Mouse (Mus musculus) MN1 (cell line): Measurements from ENCODE around the gene 9330159F19Rik.
A peak's percentile ranks its signal among the peaks of the same experiment; 100 is the strongest.

ENCODE experiments used
- DNase-seq: peaks from one replicate; pipeline ENCODE4 v3.0.0-alpha.2; 2016; ENCODE audit warnings: low spot score

The 9330159F19Rik gene

GRCm38 (mm10) chr10:29211453-29211852 lies at the start of gene 9330159F19Rik:
Gene 9330159F19Rik, plus strand, starts transcription at chr10:29211606.
- peak; percentile 23 for DNase-seq

GRCm38 (mm10) chr10:29161664-29162063 lies 49.7 kb upstream of the 9330159F19Rik start:
- no peak for DNase-seq

GRCm38 (mm10) chr10:29173778-29174177 lies 37.6 kb upstream of the 9330159F19Rik start:
- DNase-seq, result no peak

- DNase-seq, result no peak
Measured at GRCm38 (mm10) chr10:29175656-29176055, 35.8 kb upstream of the 9330159F19Rik start.

- peak; percentile 34 for DNase-seq
Measured at GRCm38 (mm10) chr10:29176881-29177280, 34.5 kb upstream of the 9330159F19Rik start.

GRCm38 (mm10) chr10:29178003-29178402 lies 33.4 kb upstream of the 9330159F19Rik start:
- peak; percentile 47 for DNase-seq

GRCm38 (mm10) chr10:29180210-29180609 lies 31.2 kb upstream of the 9330159F19Rik start:
- no peak for DNase-seq

GRCm38 (mm10) chr10:29181046-29181445 lies 30.4 kb upstream of the 9330159F19Rik start:
- DNase-seq, result no peak

GRCm38 (mm10) chr10:29193769-29194168 lies 17.6 kb upstream of the 9330159F19Rik start:
- no peak for DNase-seq

GRCm38 (mm10) chr10:29196811-29197210 lies 14.6 kb upstream of the 9330159F19Rik start:
- DNase-seq, result no peak

- DNase-seq, result no peak
Measured at GRCm38 (mm10) chr10:29198642-29199041, 12.8 kb upstream of the 9330159F19Rik start, which contains the start of gene Gm49353. Gene Gm49353, plus strand, starts transcription at chr10:29198954.

GRCm38 (mm10) chr10:29199835-29200234 lies 11.6 kb upstream of the 9330159F19Rik start:
- DNase-seq, result no peak

GRCm38 (mm10) chr10:29200609-29201008 lies 10.8 kb upstream of the 9330159F19Rik start:
- DNase-seq, result no peak

GRCm38 (mm10) chr10:29206730-29207129 lies 4.7 kb upstream of the 9330159F19Rik start:
- DNase-seq, result peak; percentile 77

- no peak for DNase-seq
Measured at GRCm38 (mm10) chr10:29208735-29209134, 2.7 kb upstream of the 9330159F19Rik start.

GRCm38 (mm10) chr10:29213534-29214100 lies 2.2 kb downstream of the 9330159F19Rik start:
- no peak for DNase-seq

GRCm38 (mm10) chr10:29216957-29217356 lies 5.6 kb downstream of the 9330159F19Rik start:
- DNase-seq, result no peak

GRCm38 (mm10) chr10:29217451-29217850 lies 6.0 kb downstream of the 9330159F19Rik start:
- no peak for DNase-seq

- peak; percentile 23 for DNase-seq
Measured at GRCm38 (mm10) chr10:29225329-29225728, 13.9 kb downstream of the 9330159F19Rik start.

GRCm38 (mm10) chr10:29231208-29231607 lies 19.8 kb downstream of the 9330159F19Rik start:
- DNase-seq, result peak; percentile 29
